Mouse (Mus musculus) megakaryocyte, embryonic 14.5 days (primary cell): ENCODE results near the gene Hspa1l.

Experiments used
- FLI1 ChIP-seq: IDR thresholded peaks from 2 replicates; pipeline ENCODE4 v1.6.1; 2012; ENCODE audit warnings: low read length, inconsistent platforms, mixed read lengths
- GATA1 ChIP-seq: IDR thresholded peaks from 3 replicates; pipeline ENCODE4 v1.6.1; 2012; ENCODE audit warnings: mixed read lengths, low read length, inconsistent platforms, borderline replicate concordance

- TF ChIP-seq GATA1 = no peak
- no peak for TF ChIP-seq FLI1
These were observed 34.5 kb upstream of the Hspa1l start for GRCm38 (mm10) chr17:34937960-34938505.
